In the genomic region with DNA sequence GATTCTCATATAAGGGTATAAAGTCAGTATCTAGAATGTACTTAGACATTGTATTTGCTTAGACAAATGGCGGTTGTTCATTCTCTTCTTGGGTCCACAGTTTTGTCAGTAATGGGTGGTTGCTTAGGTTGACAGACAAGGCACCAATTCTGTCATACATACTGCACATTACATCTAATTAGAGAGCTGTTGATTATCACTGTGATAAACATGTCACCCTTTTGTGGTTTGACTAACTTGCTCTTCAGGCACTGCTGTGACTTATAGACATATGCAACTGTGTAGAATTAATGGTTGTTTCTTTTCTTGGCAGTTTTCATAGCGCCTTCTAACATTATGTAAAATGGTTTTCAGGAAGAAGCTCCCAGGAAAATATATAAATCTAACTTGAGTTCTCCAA, we compare ENCODE assay signal across 27 mouse cellular contexts.
"Had no signal": no experiment of that assay in that cellular context is flagged by ENCODE, and none has a peak within 500 bp of the region (broad histone marks: within the 10 kb centered on the region; RNA-seq: fewer than 3 reads in every experiment).

No protein-coding gene starts in this region.

- H3K4me1 ChIP-seq: heart, embryonic 13.5 days; heart, embryonic 15.5 days; hindbrain, embryonic 13.5 days; hindbrain, embryonic 15.5 days; kidney, embryonic 15.5 days; limb, embryonic 13.5 days; limb, embryonic 15.5 days; liver, embryonic 12.5 days had no signal

- H3K27ac ChIP-seq: heart, adult 2 months; heart, embryonic 13.5 days; heart, embryonic 15.5 days; hindbrain, embryonic 13.5 days; hindbrain, embryonic 15.5 days; hindbrain, postnatal 0 days; kidney, embryonic 15.5 days; kidney, postnatal 0 days; limb, embryonic 13.5 days; limb, embryonic 15.5 days; liver, embryonic 12.5 days; liver, embryonic 14.5 days had no signal

- H3K4me2 ChIP-seq: heart, embryonic 11.5 days; heart, embryonic 13.5 days; heart, embryonic 15.5 days; hindbrain, embryonic 13.5 days; hindbrain, embryonic 15.5 days; kidney, embryonic 15.5 days; limb, embryonic 13.5 days; limb, embryonic 15.5 days; liver, embryonic 12.5 days had no signal

- ATAC-seq: hindbrain, postnatal 0 days; intestine, embryonic 16.5 days; liver, embryonic 12.5 days had no signal

- H3K9me3 ChIP-seq: heart, embryonic 13.5 days; heart, embryonic 15.5 days; hindbrain, embryonic 13.5 days; hindbrain, embryonic 15.5 days; kidney, embryonic 15.5 days; limb, embryonic 13.5 days; limb, embryonic 15.5 days; liver, embryonic 12.5 days had no signal

- H3K36me3 ChIP-seq: heart, embryonic 13.5 days; heart, embryonic 15.5 days; hindbrain, embryonic 13.5 days; hindbrain, embryonic 15.5 days; kidney, embryonic 15.5 days; limb, embryonic 13.5 days; limb, embryonic 15.5 days; liver, embryonic 12.5 days had no signal

- H3K9ac ChIP-seq: heart, embryonic 13.5 days; heart, embryonic 15.5 days; hindbrain, embryonic 13.5 days; hindbrain, embryonic 15.5 days; kidney, embryonic 15.5 days; limb, embryonic 13.5 days; limb, embryonic 15.5 days; liver, embryonic 12.5 days; liver, embryonic 14.5 days had no signal

- H3K27me3 ChIP-seq: heart, embryonic 13.5 days; heart, embryonic 15.5 days; hindbrain, embryonic 13.5 days; hindbrain, embryonic 15.5 days; kidney, embryonic 15.5 days; limb, embryonic 13.5 days; limb, embryonic 15.5 days; liver, embryonic 12.5 days had no signal

- H3K4me3 ChIP-seq: heart, adult 2 months; heart, embryonic 13.5 days; heart, embryonic 15.5 days; hindbrain, embryonic 13.5 days; hindbrain, embryonic 15.5 days; kidney, embryonic 15.5 days; limb, embryonic 13.5 days; limb, embryonic 15.5 days; liver, embryonic 12.5 days had no signal

- DNase-seq: gastrocnemius, postnatal 14 days; gastrocnemius, postnatal 36 days; heart, adult 11 months; heart, adult 2 months; heart, postnatal 14 days; heart, postnatal 36 days; kidney, adult 11 months; kidney, adult 2 months; kidney, adult 9 months; kidney, postnatal 14 days; kidney, postnatal 36 days; layer of hippocampus, adult 9-11 months; layer of hippocampus, postnatal 36 days; left cerebral cortex, postnatal 4 days had no signal
